Mouse (Mus musculus): ENCODE measurements around the gene Cuedc1.

The Cuedc1 gene

DNA sequence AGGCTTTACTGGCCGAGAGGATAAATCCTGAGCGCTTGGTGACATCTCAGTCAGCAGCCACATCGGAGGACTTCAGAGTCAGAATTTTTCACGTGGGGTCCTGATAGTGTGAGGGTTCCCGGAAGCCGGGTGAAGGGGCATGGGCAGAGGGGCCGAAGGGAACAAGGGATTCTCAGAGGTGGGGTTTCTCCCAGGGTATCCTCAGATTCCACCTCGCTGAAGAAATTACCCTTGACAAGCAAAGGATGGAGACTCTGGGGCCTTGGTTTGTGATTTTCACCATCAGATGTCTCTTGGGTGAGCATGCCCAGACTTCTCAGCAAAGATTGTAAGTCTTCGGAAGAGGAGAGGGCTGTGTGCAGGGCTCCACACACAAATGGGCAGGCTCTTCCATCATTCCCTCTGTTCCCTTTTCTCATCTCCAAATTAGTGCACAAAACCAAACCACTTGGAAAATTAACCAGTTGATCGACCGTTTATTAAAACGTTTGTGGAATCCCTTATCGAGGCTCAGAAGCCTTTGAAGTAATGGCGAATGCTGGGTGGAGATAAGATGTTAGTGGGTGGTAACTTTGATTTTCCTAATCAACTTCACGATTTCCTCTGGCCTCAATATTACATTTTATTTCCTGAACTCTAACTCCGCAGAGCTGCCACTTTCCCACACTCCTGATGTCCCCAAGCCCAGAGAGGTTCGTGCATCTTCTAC, at the start of gene Cuedc1:
Gene Cuedc1, plus strand, starts transcription at position 38 of the 709 bp plus-strand sequence.
- DNase-seq (ENCODE audit: low read depth in 2 of 2, low spot score in 2 of 2), result no peak

DNA sequence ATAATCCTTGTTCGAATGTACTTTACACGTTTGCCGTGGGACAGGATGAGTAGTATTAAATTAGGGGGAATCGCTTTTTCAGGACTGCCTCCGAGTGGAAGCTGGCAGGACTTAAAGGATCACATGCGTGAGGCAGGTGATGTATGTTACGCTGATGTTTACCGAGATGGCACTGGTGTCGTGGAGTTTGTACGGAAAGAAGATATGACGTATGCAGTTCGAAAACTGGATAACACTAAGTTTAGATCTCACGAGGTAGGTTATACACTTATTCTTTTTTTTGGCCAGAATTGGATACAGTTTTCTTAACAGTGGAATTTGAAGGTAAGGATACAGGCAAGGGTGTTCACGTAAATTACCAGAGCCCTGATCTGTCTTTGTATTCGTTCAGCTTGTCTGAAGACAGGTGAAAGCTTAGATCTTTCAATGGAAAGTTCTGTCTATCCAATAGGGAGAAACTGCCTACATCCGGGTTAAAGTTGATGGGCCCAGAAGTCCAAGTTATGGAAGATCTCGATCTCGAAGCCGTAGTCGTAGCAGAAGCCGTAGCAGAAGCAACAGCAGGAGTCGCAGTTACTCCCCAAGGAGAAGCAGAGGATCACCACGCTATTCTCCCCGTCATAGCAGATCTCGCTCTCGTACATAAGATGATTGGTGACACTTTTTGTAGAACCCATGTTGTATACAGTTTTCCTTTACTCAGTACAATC, 48.7 kb upstream of the Cuedc1 start:
- peak in 1 of 2 experiments; percentile 29 for DNase-seq (ENCODE audit: low read depth in 2 of 2, low spot score in 2 of 2)

DNA sequence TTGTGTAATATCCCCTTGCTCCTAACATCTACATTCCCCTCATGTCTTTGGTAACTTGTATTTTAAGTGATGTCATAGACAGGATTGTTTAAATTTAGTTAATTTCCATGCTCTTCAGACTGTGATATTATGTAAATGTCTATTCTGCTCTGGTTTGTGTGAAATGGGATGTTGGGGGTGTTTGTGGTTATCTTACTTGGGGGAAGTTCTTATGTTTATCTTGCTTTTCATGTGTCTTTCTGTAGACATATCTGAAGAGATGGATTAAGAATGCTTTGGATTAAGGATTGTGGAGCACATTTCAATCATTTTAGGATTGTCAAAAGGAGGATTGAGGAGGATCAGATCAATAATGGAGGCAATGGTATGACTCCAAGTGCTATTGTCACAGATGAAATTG, 48.1 kb upstream of the Cuedc1 start:
- DNase-seq (ENCODE audit: low read depth in 2 of 2, low spot score in 2 of 2), result no peak

DNA sequence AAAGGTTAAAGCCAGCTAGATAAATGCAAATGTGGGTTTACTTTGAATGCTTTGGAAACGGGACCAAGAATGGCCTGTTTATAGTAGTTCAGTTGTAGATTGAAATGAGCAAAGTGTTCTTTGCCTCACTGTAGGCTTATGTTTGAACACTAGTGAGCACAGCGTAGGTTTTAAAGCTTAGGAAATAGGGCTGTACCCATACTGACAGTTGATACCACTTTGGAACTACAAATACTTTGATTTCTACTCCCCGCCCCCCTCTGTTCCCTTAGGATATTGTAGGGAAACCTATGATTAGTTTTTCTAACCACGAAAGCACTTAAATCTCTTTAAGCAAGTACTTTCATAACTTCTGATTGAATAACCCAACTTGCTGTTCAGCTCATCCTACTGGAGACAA, 45.2 kb upstream of the Cuedc1 start:
- DNase-seq (ENCODE audit: low read depth in 2 of 2, low spot score in 2 of 2), result no peak

DNA sequence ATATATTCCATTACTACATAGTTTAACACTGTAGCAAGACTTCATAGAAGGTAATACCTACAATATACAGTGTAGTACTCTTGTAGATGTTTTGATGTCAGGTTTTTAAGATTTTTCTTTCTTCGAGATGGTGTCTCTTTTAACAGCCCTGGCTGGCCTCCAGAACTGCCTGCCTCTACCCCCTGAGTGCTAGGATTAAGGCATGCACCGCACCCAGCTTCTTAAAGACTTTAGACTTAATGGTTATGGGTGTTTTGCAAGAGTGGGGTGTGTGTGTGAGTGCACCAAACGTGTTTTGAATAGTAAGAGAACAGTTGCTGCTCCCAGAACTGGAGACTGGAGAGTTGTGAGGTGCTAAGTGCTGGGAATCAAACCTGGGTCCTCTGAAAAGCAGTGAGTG, 44.0 kb upstream of the Cuedc1 start:
- no peak for DNase-seq (ENCODE audit: low read depth in 2 of 2, low spot score in 2 of 2)

DNA sequence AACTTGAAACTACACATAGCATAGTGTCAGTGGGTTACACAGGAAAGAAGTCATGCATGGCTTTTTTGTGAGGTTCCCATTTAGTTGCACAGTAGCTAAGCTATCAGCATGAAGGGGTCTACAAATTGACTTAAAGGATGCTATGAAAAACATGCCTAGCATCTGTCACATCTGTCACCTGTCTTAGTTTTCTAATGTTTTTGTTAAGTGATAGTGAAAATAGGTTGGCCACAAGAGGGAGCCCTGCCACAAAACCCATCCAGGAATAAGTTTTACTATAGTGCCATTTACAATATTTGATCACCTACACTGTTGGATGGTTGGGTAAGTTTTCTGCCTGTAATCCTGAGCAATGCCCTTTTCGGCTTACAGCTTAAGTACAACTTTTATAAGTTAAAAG, 43.3 kb upstream of the Cuedc1 start:
- peak; percentile 53 to 74 for DNase-seq (ENCODE audit: low read depth in 2 of 2, low spot score in 2 of 2)

DNA sequence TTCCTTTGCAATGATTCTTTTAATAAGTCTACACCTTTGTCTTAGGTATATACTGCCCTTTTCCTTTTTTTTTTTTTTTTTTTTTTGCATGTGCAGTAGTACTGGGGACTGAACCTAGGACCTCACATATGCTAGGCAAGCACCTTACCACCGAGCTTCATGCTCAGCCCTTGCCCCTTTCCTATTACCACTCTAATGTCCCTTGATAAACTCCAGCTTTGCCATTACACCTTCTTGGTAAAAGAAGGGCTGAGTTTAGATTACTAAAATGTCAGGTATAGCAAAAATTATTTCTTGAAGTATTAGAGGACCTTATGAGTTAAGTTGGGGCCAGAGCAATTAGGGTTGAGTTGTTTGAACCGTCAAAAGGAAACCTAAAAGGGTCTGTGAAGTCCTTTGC, 42.1 kb upstream of the Cuedc1 start:
- no peak for DNase-seq (ENCODE audit: low read depth in 2 of 2, low spot score in 2 of 2)

DNA sequence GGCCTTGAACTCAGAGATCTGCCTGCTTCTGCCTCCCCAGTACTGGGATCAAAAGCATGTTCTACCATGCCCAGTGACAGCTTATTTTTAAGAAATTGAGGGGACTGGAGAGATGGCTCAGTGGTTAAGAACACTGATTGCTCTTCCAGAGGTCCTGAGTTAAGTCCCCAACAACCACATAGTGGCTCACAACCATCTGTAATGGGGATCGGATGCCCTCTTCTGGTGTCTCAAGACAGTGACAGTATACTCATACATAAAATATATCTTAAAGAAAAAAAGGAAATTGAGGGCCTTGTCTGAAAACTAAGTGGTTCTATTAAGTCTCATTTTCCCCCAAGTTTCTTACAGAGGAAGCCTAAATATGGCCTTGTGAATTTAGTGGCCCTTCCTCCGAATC, 40.1 kb upstream of the Cuedc1 start:
- no peak for DNase-seq (ENCODE audit: low read depth in 2 of 2, low spot score in 2 of 2)

DNA sequence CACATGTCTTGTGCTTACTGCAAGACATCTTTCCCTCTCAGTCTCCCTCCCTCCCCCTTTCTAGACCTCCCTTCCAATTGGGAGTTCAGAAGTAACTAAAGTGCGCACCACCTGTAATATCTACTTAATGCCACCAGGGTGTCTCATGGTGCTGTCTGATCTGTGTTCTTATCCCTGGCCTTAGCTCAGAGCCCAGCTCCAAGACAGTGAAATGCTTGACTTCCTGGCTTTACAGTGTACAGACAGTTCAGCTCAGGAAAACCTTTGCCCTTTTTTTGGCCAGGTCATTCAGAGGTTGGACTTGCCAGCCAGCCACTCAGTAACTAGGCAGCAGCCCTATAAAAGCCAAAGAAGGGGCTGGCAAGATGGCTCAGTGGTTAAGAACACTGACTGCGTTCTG, 38.7 kb upstream of the Cuedc1 start:
- DNase-seq (ENCODE audit: low read depth in 2 of 2, low spot score in 2 of 2), result peak; percentile 45 to 49

DNA sequence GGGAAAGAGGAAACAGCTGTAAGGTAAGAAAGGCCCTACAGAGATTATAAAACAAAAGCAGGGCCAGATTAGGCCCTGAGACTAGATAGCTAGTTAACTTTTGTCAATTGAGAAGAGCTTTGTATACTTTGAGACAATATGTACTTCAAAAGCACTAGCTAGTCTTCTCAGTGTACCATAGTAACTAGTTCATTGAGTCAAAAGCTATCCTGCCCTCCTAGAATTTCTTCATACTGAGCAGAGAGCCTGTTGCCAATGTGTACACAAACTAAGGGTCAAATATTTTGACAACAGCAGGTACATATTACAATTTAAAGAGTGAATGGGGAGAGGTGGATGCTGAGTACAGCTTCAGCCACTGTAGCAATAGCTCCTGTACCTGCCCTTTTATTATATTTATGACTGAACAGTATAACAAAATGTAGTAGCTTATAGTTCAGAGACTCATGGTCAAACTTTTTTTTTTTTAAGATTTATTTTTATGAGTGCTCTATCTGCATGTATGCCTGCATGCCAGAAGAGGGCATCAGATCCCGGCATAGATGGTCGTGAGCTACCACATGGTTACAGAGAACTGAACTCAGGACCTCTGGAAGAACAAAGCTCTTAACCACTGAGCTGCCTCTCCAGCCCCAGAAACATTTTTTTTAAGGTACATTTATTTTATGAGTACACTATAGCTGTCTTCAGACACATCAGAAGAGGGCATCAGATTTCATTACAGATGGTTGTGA, 35.8 kb upstream of the Cuedc1 start:
- DNase-seq (ENCODE audit: low read depth in 2 of 2, low spot score in 2 of 2), result no peak

DNA sequence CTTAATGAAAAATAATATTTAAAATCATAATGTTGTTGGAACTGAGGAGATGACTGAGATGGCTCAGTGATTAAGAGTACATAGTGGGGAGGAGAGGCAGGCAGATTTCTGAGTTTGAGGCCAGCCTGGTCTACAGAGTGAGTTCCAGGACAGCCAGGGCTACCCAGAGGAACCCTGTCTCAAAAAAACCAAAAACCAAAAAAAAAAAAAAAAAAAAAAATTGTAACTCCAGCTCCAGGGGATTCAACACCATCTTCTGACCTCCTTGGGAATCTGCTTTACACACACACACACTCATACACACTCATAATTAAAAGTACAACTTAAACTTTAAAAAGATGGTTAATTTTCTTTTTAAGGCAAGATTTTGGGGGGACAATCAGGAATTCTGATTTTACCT, 32.1 kb upstream of the Cuedc1 start:
- no peak for DNase-seq (ENCODE audit: low read depth in 2 of 2, low spot score in 2 of 2)

DNA sequence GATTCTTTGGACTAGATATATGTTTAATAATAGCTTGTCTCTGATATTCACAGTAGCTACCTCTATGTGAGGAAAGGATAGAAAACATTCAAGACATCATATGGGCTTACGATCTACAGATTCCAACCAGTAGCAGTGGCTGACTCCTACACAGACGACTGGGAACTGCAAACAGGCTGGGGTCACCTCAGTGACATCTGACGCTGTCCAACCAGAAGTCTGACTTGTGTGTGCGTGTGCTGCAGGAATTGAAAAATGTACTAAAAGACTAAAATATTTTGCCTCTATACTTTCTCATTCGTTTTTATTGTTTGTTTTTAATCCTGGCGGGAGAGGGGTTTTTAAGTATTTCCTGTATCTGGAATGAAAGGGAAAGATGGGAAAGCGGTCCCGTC, 30.7 kb upstream of the Cuedc1 start:
- DNase-seq (ENCODE audit: low read depth in 2 of 2, low spot score in 2 of 2), result no peak

DNA sequence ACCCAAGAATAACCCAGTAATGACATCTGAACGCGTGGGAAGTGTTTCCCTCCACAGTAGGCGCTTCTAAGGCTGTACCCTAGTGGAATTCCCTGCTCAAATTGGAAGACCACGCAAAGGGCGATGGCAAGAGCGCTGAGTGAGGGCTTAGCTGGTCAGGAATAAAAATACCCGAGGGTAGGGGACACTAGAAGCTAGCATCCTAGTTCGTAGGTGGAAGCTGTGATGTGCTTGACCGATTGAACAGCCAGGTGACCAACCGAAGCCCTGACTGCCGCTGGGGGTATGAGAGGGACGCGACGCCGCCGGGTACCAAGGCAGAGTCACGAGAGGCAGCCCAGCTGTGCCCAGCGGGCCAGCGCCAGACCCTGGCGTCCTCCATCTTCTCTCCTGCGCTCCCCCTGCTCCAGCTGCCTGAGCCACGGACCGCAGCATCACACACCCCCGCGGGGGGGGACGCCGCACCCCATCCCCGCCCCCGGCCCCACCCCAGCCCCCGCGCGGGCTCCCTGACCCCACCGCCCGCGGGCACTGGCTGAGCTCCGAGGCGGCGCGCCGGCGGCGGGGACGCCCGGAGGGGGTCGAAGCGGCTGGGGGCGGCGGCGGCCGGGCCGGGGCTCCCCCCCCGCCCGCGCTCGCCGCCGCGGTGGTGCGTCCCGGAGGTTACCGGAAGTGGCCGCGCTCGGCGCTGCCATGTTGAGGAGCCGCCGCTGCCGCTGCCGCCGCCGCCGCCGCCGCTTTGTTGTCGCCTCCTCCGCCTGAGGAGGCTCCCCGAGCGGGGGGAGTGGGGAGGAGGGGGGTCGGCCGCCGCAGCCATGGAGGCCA, 30.1 kb upstream of the Cuedc1 start, which contains the start of gene Vezf1:
Gene Vezf1, plus strand, starts transcription at position 694 of the 825 bp plus-strand sequence.
- DNase-seq (ENCODE audit: low read depth in 2 of 2, low spot score in 2 of 2), result peak; percentile 61 to 65

DNA sequence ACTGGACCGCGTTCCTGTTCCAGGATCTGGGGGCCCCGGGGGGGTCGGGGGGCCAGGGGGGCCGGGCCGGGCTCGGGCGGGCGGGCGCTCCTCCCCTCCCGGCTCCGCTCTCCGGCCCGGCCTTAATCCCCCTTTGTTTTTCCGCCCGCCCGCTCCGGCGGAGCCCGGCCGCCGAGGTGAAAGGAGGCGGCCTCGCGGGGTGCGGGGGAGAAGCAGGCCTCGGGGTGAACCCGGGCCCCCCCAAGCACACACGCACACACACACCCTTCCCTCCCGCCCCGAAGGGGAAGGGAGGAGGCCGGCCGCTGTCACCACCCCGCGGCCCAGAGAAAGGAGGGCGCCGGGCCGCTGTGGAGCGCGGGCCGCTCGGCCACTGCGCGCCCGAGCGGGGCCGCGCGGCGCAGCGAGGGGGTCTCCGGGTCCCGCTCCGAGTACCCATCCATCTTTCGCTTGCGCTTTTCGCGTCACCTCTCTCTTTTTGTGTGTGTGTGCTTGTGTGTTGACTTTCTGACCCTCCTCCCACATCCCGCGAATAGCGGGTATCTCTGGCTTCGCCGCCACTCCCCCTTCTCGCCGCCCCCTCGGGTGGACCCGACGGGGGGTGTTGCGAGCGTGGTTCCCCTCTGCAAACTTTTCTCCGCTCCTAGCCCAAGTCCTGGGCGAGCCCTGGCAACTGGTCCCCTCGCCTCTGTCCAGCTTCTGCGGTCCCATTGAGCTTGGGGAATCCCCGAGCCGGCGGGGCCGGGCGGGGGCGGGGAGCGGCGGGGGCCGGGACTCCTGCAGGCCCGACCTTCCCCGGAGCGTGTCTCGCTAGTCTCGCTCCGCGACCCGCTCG, 29.2 kb upstream of the Cuedc1 start:
- DNase-seq (ENCODE audit: low read depth in 2 of 2, low spot score in 2 of 2), result peak; percentile 41 to 45

DNA sequence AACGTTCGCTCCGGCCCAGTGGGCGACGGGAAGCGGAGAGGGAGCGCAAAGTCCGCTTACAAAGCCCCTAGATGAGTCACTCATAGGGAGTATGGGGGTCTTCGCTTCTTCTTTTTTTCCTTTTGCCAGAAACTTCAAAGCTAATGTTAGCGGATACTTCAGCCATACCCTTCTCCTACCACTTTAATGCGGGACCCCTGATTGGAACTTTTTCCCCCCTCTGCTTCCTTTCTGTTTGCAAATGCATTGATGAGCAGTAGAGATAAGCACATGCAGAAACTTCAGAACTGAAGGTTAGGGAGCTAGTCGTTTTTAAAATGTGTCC, 28.6 kb upstream of the Cuedc1 start:
- no peak for DNase-seq (ENCODE audit: low read depth in 2 of 2, low spot score in 2 of 2)

DNA sequence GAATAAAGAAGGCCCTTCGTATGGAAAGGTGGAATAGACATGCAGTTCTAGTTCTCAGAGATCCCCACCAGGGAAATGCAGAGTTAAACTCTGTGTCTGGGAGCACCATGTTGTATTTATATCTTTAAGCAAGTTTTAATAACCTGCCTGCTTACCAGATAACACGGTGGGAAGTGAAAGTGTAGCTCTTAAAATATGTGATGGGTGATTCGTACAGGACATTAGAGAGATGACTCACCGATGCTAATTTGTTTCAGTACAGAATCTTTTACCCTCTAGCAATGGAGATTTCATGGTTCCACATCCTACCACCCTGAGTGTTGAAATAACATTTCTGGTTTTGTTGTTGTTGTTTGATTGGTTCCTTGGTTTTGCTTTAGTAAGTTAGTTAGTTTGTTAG, 27.5 kb upstream of the Cuedc1 start:
- DNase-seq (ENCODE audit: low read depth in 2 of 2, low spot score in 2 of 2), result no peak

DNA sequence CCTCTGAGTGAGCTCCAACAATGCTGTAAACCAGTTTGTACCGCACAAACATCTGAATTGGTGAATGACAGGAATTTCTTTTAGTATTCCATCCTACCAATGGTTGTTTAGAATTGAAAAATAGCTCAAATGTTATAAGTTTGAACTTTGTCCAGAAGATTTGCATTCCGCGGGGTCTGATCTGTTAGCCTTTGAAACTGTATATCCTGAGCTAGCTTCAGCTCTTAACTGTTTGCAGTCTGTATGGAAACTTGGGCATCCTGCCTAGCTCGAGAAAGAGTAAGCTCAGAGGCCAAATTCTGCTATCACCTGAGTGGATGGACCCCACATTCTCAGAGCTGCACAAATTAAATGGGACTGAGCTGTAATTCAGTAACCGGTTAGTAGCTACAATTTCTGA, 26.7 kb upstream of the Cuedc1 start:
- DNase-seq (ENCODE audit: low read depth in 2 of 2, low spot score in 2 of 2), result no peak

DNA sequence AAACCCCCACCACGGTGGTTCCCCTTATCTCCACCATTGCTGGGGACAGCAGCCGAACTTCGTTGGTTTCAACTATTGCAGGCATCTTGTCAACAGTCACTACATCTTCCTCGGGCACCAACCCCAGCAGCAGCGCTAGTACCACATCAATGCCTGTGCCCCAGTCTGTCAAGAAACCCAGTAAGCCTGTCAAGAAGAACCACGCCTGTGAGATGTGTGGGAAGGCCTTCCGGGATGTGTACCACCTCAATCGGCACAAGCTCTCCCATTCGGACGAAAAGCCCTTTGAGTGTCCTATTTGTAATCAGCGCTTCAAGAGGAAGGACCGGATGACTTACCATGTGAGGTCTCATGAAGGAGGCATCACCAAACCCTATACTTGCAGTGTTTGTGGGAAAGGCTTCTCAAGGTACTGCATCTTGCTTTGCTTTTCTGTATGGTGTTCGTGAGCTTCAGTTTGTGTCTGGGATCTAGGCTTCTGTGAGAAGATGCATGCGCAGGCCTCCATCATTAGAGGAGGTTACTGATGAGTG, 24.4 kb upstream of the Cuedc1 start:
- peak; percentile 54 for DNase-seq (ENCODE audit: low read depth in 2 of 2, low spot score in 2 of 2)

DNA sequence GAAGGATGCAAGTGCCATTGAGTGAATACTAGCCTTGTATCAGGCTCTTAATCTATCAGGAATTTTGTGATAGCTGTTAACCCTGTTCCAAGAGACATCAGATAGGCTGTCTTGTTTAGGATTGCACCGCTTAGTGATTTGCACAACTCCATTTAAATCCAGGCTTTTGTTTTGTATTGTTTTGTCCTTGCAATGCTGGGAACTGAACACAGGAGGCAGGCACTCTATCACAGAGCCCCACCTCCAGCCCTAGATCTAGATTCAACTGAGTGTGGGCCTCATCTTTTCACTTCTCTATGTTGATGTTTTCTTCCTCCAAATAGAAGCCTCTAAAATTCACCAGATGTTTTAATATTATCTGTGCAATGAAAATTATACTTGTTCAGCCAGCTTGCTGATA, 22.2 kb upstream of the Cuedc1 start:
- DNase-seq (ENCODE audit: low read depth in 2 of 2, low spot score in 2 of 2), result no peak

DNA sequence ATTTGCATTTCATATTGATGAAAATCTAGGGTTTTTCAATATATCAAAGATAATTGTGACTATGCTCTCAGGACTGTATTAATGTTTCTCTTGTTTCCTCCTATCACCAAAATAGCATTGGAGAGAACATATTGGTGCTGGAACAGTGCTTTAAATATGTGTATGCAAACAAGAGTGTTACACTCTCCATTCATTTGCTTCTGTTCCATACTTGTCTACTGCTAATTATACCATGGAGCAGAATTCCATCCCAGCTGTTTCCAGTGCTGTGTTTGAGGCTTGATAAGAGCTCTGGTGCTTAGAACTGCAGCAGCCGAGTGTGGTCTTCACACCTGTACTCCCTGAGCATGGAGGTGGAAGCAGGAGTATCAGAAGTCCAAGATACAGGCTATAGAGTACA, 21.5 kb upstream of the Cuedc1 start:
- no peak for DNase-seq (ENCODE audit: low read depth in 2 of 2, low spot score in 2 of 2)
